Mouse (Mus musculus): ENCODE results near the gene Ncan.

GRCm38 (mm10) chr8:70092786-70093185, 27.9 kb downstream of the Ncan start:
- TF ChIP-seq CTCF (IDR thresholded peaks at IDR 0.05; ENCODE audit: extremely low read depth, insufficient read depth, insufficient read length, insufficient replicate concordance) = no peak
- TF ChIP-seq POLR2A (IDR thresholded peaks at IDR 0.05; ENCODE audit: low read depth, low read length) = no peak
